Mouse (Mus musculus) ES-E14 (cell line): ENCODE measurements around the gene Nicn1. TPM values are rescaled to one million over a fixed set of nuclear protein-coding genes. Genes with fewer than 3 reads are reported as not detected.
A peak's percentile ranks its signal among the peaks of the same experiment; 100 is the strongest.

Source experiments
- DNase-seq: peaks from one replicate; pipeline ENCODE4 v3.0.0-alpha.2; 2013; ENCODE audit warnings: low read depth, low spot score
- H3K27ac ChIP-seq: 2 replicates; pipeline ENCODE4 v1.5.1; 2012; ENCODE audit warnings: low read depth, mild to moderate bottlenecking, low read length, moderate library complexity, mixed read lengths; ENCODE audit not compliant: poor library complexity, insufficient read depth, severe bottlenecking
- H3K36me3 ChIP-seq: 2 replicates; pipeline ENCODE4 v1.6.1; 2012; ENCODE audit warnings: mild to moderate bottlenecking, low read length, moderate library complexity, mixed read lengths; ENCODE audit not compliant: control insufficient read depth, poor library complexity, insufficient read depth, severe bottlenecking
- H3K4me1 ChIP-seq, 2 experiments: fragments of 150-350 bp in 1 of 2; sonication (generic) in 1 of 2; 2 replicates each; pipeline ENCODE4 v1.6.1; 2012; ENCODE audit warnings: low read length in 2 of 2, mild to moderate bottlenecking in 1 of 2, mixed read lengths in 1 of 2; ENCODE audit not compliant: control insufficient read depth in 2 of 2, insufficient read depth in 2 of 2, poor library complexity in 1 of 2
- H3K4me3 ChIP-seq, 2 experiments: fragments of 150-350 bp in 1 of 2; sonication (generic) in 1 of 2; 2 replicates each; pipeline ENCODE4 v1.5.1; 2012; ENCODE audit warnings: low read length in 2 of 2, low read depth in 1 of 2, mild to moderate bottlenecking in 1 of 2, mixed read lengths in 1 of 2; ENCODE audit not compliant: insufficient read depth in 1 of 2, poor library complexity in 1 of 2, severe bottlenecking in 1 of 2
- H3K9ac ChIP-seq: 2 replicates; pipeline ENCODE4 v1.6.1; 2012; ENCODE audit warnings: low read depth, mild to moderate bottlenecking, low read length, mixed read lengths; ENCODE audit not compliant: poor library complexity, insufficient read depth, severe bottlenecking
- H3K9me3 ChIP-seq: fragments of 150-350 bp; sonication (generic); 2 replicates; pipeline ENCODE4 v1.6.1; 2012; ENCODE audit warnings: low read depth, mild to moderate bottlenecking, low read length; ENCODE audit not compliant: control insufficient read depth, insufficient read depth
- CHD2 ChIP-seq: IDR thresholded peaks from 2 replicates; pipeline ENCODE4 v1.6.1; 2014; ENCODE audit warnings: mild to moderate bottlenecking, low read depth, low read length, inconsistent platforms
- HCFC1 ChIP-seq: IDR thresholded peaks from 2 replicates; pipeline ENCODE4 v1.6.1; 2012; ENCODE audit warnings: low read length, inconsistent platforms, borderline replicate concordance; ENCODE audit not compliant: insufficient read depth
- MAFK ChIP-seq: IDR thresholded peaks from 2 replicates; pipeline ENCODE4 v1.6.1; 2014; ENCODE audit warnings: mild to moderate bottlenecking, low read depth, low read length, inconsistent platforms; ENCODE audit not compliant: insufficient read depth
- ZC3H11A ChIP-seq: IDR thresholded peaks from 2 replicates; pipeline ENCODE4 v1.6.1; 2012; ENCODE audit warnings: low read depth, mild to moderate bottlenecking, inconsistent platforms, low read length, borderline replicate concordance
- ZNF384 ChIP-seq: IDR thresholded peaks from 2 replicates; pipeline ENCODE4 v1.6.1; 2012; ENCODE audit warnings: low read depth, low read length, inconsistent platforms
- in situ Hi-C, 2 experiments: fragments of 600-800 bp; cut with MboI; formaldehyde crosslinking; loops; one replicate each; pipeline ENCODE4 v1.15.1; 2025; ENCODE audit warnings: low sequenced_read_pairs in 2 of 2, inconsistent platforms in 1 of 2; ENCODE audit not compliant: unreplicated experiment in 2 of 2
- total RNA-seq: library from RNA; depleted of rRNA; stranded (reverse); fragments of 300-350 nt; gene quantifications from 2 replicates; pipeline ENCODE4 v1.2.3, GENCODE M21; 2012

Gene Nicn1
- total RNA-seq, 1 experiment: 9.2 TPM

- no peak for DNase-seq
- H3K9me3 ChIP-seq: no peaks in the 10 kb centered on the region
- peaks cover 0 to 3% of the 10 kb centered on the region in 2 experiments; a peak in 1 of 4 replicates for H3K4me1 ChIP-seq
- no peak for TF ChIP-seq ZNF384
- no peak for TF ChIP-seq HCFC1
- TF ChIP-seq MAFK: no peak
- no peak for TF ChIP-seq ZC3H11A
- TF ChIP-seq CHD2: no peak
- H3K27ac ChIP-seq: no peak overlapping the region
- in situ Hi-C loops: no loop called here
- H3K36me3 ChIP-seq: peaks cover 18% of the 10 kb centered on the region
- H3K4me3 ChIP-seq: no peak overlapping the region
- H3K9ac ChIP-seq: no peak overlapping the region
Observed at GRCm38 (mm10) chr9:108325811-108326210, 35.6 kb downstream of the Nicn1 start.

- Histone ChIP-seq H3K27ac (peak overlapping the region; percentile 96), H3K4me3 (peak overlapping the region; percentile 26 to 95; a peak in 2 of 4 replicates), H3K4me1 (peaks cover 0 to 2% of the 10 kb centered on the region in 2 experiments; a peak in 1 of 4 replicates), H3K36me3 (peaks cover 26% of the 10 kb centered on the region), H3K9me3 (no peaks in the 10 kb centered on the region), H3K9ac (peak overlapping the region; percentile 13; the same call in 1 of the 2 replicates)
- DNase-seq: no peak
- TF ChIP-seq CHD2 (no peak), ZNF384 (peak; percentile 56; the same call in 1 of the 2 replicates)
- in situ Hi-C loops: no loop called here
Observed at GRCm38 (mm10) chr9:108337848-108338550, 47.8 kb downstream of the Nicn1 start.

GRCm38 (mm10) chr9:108338551-108338885 lies 48.3 kb downstream of the Nicn1 start:
- no peak for TF ChIP-seq ZNF384
- TF ChIP-seq ZC3H11A: no peak
- TF ChIP-seq CHD2: no peak
- TF ChIP-seq MAFK: no peak
- Histone ChIP-seq H3K9me3 (no peaks in the 10 kb centered on the region), H3K27ac (peak overlapping the region; percentile 96), H3K9ac (peak overlapping the region; percentile 13; the same call in 1 of the 2 replicates), H3K4me1 (peaks cover 0 to 2% of the 10 kb centered on the region in 2 experiments; a peak in 1 of 4 replicates), H3K4me3 (peak overlapping the region; percentile 26 to 95), H3K36me3 (peaks cover 23% of the 10 kb centered on the region)
- no peak for DNase-seq
- in situ Hi-C loops: no loop called here

- Histone ChIP-seq H3K4me3 (peak within 1 kb of the TSS; percentile 86 to 95), H3K27ac (peak within 1 kb of the TSS; percentile 96), H3K9ac (peak within 1 kb of the TSS; percentile 92), H3K4me1 (peaks cover 0 to 2% of the 10 kb centered on the region in 2 experiments; a peak in 1 of 4 replicates), H3K9me3 (no peaks in the 10 kb centered on the region), H3K36me3 (peaks cover 21% of the 10 kb centered on the region)
- peak; percentile 98 for DNase-seq
- TF ChIP-seq MAFK (no peak), ZC3H11A (no peak), ZNF384 (no peak), HCFC1 (no peak), CHD2 (no peak)
- in situ Hi-C loops: no loop called here
Observed at GRCm38 (mm10) chr9:108338886-108339781, 48.9 kb downstream of the Nicn1 start, which contains the start of gene Gpx1. Gene Gpx1 (plus strand): TSS chr9:108338903.
